Mouse (Mus musculus) MEL (cell line): Measurements from ENCODE around the gene Olfr1012. TPM values are rescaled to one million over a fixed set of nuclear protein-coding genes. Genes with fewer than 3 reads are reported as not detected.
"Not testable (repeated sequence)": the region's sequence is repeated elsewhere in the genome, so short reads cannot be mapped to it uniquely, and the experiment has no call there.

ENCODE experiments used
- DNase-seq: peaks from one replicate; pipeline ENCODE4 v3.0.0; 2011; ENCODE audit warnings: low read depth, low spot score
- H3K27ac ChIP-seq: 2 replicates; pipeline ENCODE4 v1.5.1; 2012; ENCODE audit warnings: low read depth, mild to moderate bottlenecking, control low read depth, low read length, moderate library complexity; ENCODE audit not compliant: control insufficient read depth
- H3K27me3 ChIP-seq, 2 experiments: fragments of 150-350 bp in 1 of 2; sonication (generic) in 1 of 2; 2 replicates each; pipeline ENCODE4 v1.6.1; 2012; ENCODE audit warnings: low read length in 2 of 2, mild to moderate bottlenecking in 2 of 2, improper control_type of control experiment in 1 of 2, moderate library complexity in 1 of 2; ENCODE audit not compliant: insufficient read depth in 2 of 2, control insufficient read depth in 1 of 2
- H3K36me3 ChIP-seq, 2 experiments: 2 replicates each; pipeline ENCODE4 v1.6.1; 2012 to 2014; ENCODE audit warnings: low read length in 2 of 2, improper control_type of control experiment in 1 of 2, inconsistent platforms in 1 of 2, mild to moderate bottlenecking in 1 of 2; ENCODE audit not compliant: insufficient read depth in 2 of 2, control insufficient read depth in 1 of 2
- H3K4me1 ChIP-seq, 2 experiments: fragments of 150-350 bp in 1 of 2; sonication (generic) in 1 of 2; 2 replicates each; pipeline ENCODE4 v1.6.1; 2012; ENCODE audit warnings: low read length in 2 of 2, improper control_type of control experiment in 1 of 2, mild to moderate bottlenecking in 1 of 2; ENCODE audit not compliant: insufficient read depth in 2 of 2, control insufficient read depth in 1 of 2
- H3K4me3 ChIP-seq, 2 experiments: fragments of 150-350 bp in 1 of 2; sonication (generic) in 1 of 2; 2 replicates each; pipeline ENCODE4 v1.5.1; 2012; ENCODE audit warnings: low read depth in 2 of 2, low read length in 2 of 2, mild to moderate bottlenecking in 2 of 2, moderate library complexity in 2 of 2, control low read depth in 1 of 2, improper control_type of control experiment in 1 of 2; ENCODE audit not compliant: control insufficient read depth in 1 of 2, insufficient read depth in 1 of 2
- H3K79me2 ChIP-seq: 2 replicates; pipeline ENCODE4 v1.6.1; 2012; ENCODE audit warnings: mild to moderate bottlenecking, low read length, moderate library complexity; ENCODE audit not compliant: control insufficient read depth, poor library complexity, insufficient read depth
- H3K9ac ChIP-seq: 2 replicates; pipeline ENCODE4 v1.6.1; 2012; ENCODE audit warnings: low read depth, mild to moderate bottlenecking, control low read depth, low read length, moderate library complexity; ENCODE audit not compliant: control insufficient read depth, poor library complexity, severe bottlenecking
- H3K9me3 ChIP-seq: fragments of 150-350 bp; sonication (generic); replicated peaks from 2 replicates; pipeline ENCODE4 v1.6.1; 2012; ENCODE audit warnings: mild to moderate bottlenecking, low read length, improper control_type of control experiment, moderate library complexity; ENCODE audit not compliant: insufficient read depth
- BHLHE40 ChIP-seq: IDR thresholded peaks from 2 replicates; pipeline ENCODE4 v1.6.1; 2012; ENCODE audit warnings: low read depth, mild to moderate bottlenecking, inconsistent platforms, low read length, improper control_type of control experiment, borderline replicate concordance
- CHD1 ChIP-seq: IDR thresholded peaks from 2 replicates; pipeline ENCODE4 v1.6.1; 2012; ENCODE audit warnings: low read depth, mild to moderate bottlenecking, inconsistent platforms, low read length, improper control_type of control experiment
- E2F4 ChIP-seq: IDR thresholded peaks from 2 replicates; pipeline ENCODE4 v1.6.1; 2011; ENCODE audit warnings: low read depth, low read length, improper control_type of control experiment, borderline replicate concordance
- ELF1 ChIP-seq: IDR thresholded peaks from 2 replicates; pipeline ENCODE4 v1.6.1; 2014; ENCODE audit warnings: low read depth, mild to moderate bottlenecking, inconsistent platforms, low read length, improper control_type of control experiment, moderate library complexity
- HCFC1 ChIP-seq: IDR thresholded peaks from 2 replicates; pipeline ENCODE4 v1.6.1; 2012; ENCODE audit warnings: low read depth, mild to moderate bottlenecking, inconsistent platforms, low read length, improper control_type of control experiment, moderate library complexity
- KAT2A ChIP-seq: conservative IDR thresholded peaks from 2 replicates; pipeline ENCODE4 v1.6.1; 2012; ENCODE audit warnings: low read depth, low read length, improper control_type of control experiment, inconsistent platforms
- MAFK ChIP-seq: IDR thresholded peaks from 2 replicates; pipeline ENCODE4 v1.6.1; 2011; ENCODE audit warnings: low read depth, mild to moderate bottlenecking, low read length, improper control_type of control experiment, borderline replicate concordance
- MAZ ChIP-seq: IDR thresholded peaks from 2 replicates; pipeline ENCODE4 v1.6.1; 2012; ENCODE audit warnings: low read depth, mild to moderate bottlenecking, inconsistent platforms, low read length, improper control_type of control experiment
- MEF2A ChIP-seq: IDR thresholded peaks from 2 replicates; pipeline ENCODE4 v1.6.1; 2014; ENCODE audit warnings: low read depth, mild to moderate bottlenecking, inconsistent platforms, low read length, improper control_type of control experiment; ENCODE audit not compliant: poor library complexity, insufficient replicate concordance, severe bottlenecking; ENCODE audit errors: extremely low read depth
- MXI1 ChIP-seq: IDR thresholded peaks from 2 replicates; pipeline ENCODE4 v1.6.1; 2011; ENCODE audit warnings: mild to moderate bottlenecking, low read depth, low read length, improper control_type of control experiment
- MYB ChIP-seq: IDR thresholded peaks from 2 replicates; pipeline ENCODE4 v1.6.1; 2011; ENCODE audit warnings: mild to moderate bottlenecking, low read depth, low read length, improper control_type of control experiment
- MYC ChIP-seq: IDR thresholded peaks from 2 replicates; pipeline ENCODE4 v1.6.1; 2011; ENCODE audit warnings: low read depth, mild to moderate bottlenecking, low read length, improper control_type of control experiment, moderate library complexity
- NELFE ChIP-seq: IDR thresholded peaks from 2 replicates; pipeline ENCODE4 v1.6.1; 2011; ENCODE audit warnings: low read depth, low read length, improper control_type of control experiment
- NRF1 ChIP-seq: IDR thresholded peaks from 2 replicates; pipeline ENCODE4 v1.6.1; 2014; ENCODE audit warnings: low read depth, mild to moderate bottlenecking, inconsistent platforms, low read length, improper control_type of control experiment, moderate library complexity; ENCODE audit not compliant: poor library complexity, insufficient read depth, severe bottlenecking
- POLR2A ChIP-seq, 2 experiments: IDR thresholded peaks; 2 replicates each; pipeline ENCODE4 v1.6.1; 2011 to 2012; ENCODE audit warnings: low read length in 2 of 2, mild to moderate bottlenecking in 2 of 2, control low read depth in 1 of 2, improper control_type of control experiment in 1 of 2, low read depth in 1 of 2, moderate library complexity in 1 of 2; ENCODE audit not compliant: control insufficient read depth in 1 of 2, insufficient read depth in 1 of 2, poor library complexity in 1 of 2
- POLR2AphosphoS5 ChIP-seq: IDR thresholded peaks from 2 replicates; pipeline ENCODE4 v1.6.1; 2012; ENCODE audit warnings: low read depth, borderline replicate concordance, mild to moderate bottlenecking, inconsistent platforms, low read length, moderate library complexity, mixed read lengths
- RCOR1 ChIP-seq: IDR thresholded peaks from 2 replicates; pipeline ENCODE4 v1.6.1; 2012; ENCODE audit warnings: low read depth, mild to moderate bottlenecking, inconsistent platforms, low read length, improper control_type of control experiment
- TBP ChIP-seq: IDR thresholded peaks from 2 replicates; pipeline ENCODE4 v1.8.0; 2011; ENCODE audit warnings: low read depth, low read length, improper control_type of control experiment
- TCF12 ChIP-seq: IDR thresholded peaks from 2 replicates; pipeline ENCODE4 v1.6.1; 2014; ENCODE audit warnings: low read depth, mild to moderate bottlenecking, inconsistent platforms, low read length, improper control_type of control experiment, moderate library complexity
- UBTF ChIP-seq: IDR thresholded peaks from 2 replicates; pipeline ENCODE4 v1.6.1; 2012; ENCODE audit warnings: low read depth, mild to moderate bottlenecking, inconsistent platforms, low read length, improper control_type of control experiment, moderate library complexity, borderline replicate concordance; ENCODE audit not compliant: insufficient read depth
- USF1 ChIP-seq: IDR thresholded peaks from 2 replicates; pipeline ENCODE4 v1.6.1; 2014; ENCODE audit warnings: low read depth, mild to moderate bottlenecking, inconsistent platforms, low read length, improper control_type of control experiment, moderate library complexity
- USF2 ChIP-seq, 2 experiments: IDR thresholded peaks; 2 replicates each; pipeline ENCODE4 v1.6.1; 2011 to 2012; ENCODE audit warnings: improper control_type of control experiment in 2 of 2, low read length in 2 of 2, borderline replicate concordance in 1 of 2, inconsistent platforms in 1 of 2, low read depth in 1 of 2, mild to moderate bottlenecking in 1 of 2; ENCODE audit not compliant: insufficient read depth in 1 of 2
- ZC3H11A ChIP-seq: IDR thresholded peaks from 2 replicates; pipeline ENCODE4 v1.6.1; 2012; ENCODE audit warnings: low read depth, mild to moderate bottlenecking, inconsistent platforms, low read length, improper control_type of control experiment
- ZMIZ1 ChIP-seq: IDR thresholded peaks from 2 replicates; pipeline ENCODE4 v1.6.1; 2012; ENCODE audit warnings: low read depth, mild to moderate bottlenecking, inconsistent platforms, low read length, improper control_type of control experiment, moderate library complexity
- polyA plus RNA-seq, 2 experiments: library from polyadenylated mRNA; stranded (reverse) in 1 of 2; unstranded in 1 of 2; fragments of >175 nt in 1 of 2; fragments of >200 nt in 1 of 2; gene quantifications; 2 replicates each; pipeline versions ENCODE4 v1.2.1 to v1.2.4; 2012; ENCODE audit warnings: low replicate concordance in 2 of 2, low read depth in 1 of 2; ENCODE audit not compliant: insufficient read length in 2 of 2, insufficient read depth in 1 of 2, missing spikeins in 1 of 2
- total RNA-seq: library from RNA; depleted of rRNA; stranded (reverse); fragments of 300-350 nt; gene quantifications from 2 replicates; pipeline ENCODE4 v1.2.3, GENCODE M21; 2012

The Olfr1012 gene
- total and polyA plus RNA-seq, 3 experiments = not detected

DNA sequence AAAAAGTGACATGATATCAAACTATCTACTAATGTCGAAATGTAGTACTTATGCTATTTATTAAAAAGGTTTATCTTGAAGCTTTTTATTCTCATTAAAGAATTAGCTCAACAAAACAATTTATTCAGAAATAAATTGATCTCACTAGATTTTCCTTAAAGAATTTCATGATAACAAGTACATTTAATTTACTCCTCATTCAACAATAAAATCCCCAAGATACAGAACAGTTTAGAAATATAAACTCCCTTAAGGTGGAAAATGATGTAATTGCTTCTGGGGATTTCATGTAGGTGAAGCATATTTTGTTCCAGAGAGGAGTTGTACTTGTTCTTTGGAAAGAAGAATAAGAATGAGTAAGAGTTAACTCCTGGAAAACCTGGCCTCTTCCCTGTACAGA, 47.4 kb downstream of the Olfr1012 start, which contains the start of gene Olfr1009:
TSS of gene Olfr1009 (plus strand) at position 301 of the 400 bp plus-strand sequence.
- no peaks in the 10 kb centered on the region for H3K9me3 ChIP-seq
- no peaks in the 10 kb centered on the region for H3K27me3 ChIP-seq
- no peaks in the 10 kb centered on the region for H3K79me2 ChIP-seq
- no peak for TF ChIP-seq MAFK
- no peak for TF ChIP-seq UBTF
- no peak for TF ChIP-seq TBP
- no peak for TF ChIP-seq NRF1
- no peak for TF ChIP-seq POLR2A (IDR thresholded peaks at IDR 0.05; ENCODE audit: control insufficient read depth in 1 of 2, insufficient read depth in 1 of 2, low read depth in 1 of 2, low read length in 2 of 2, poor library complexity in 1 of 2)
- TF ChIP-seq MXI1 = no peak
- no peak for TF ChIP-seq ZC3H11A
- no peak for TF ChIP-seq NELFE
- no peak for TF ChIP-seq ELF1
- no peak for TF ChIP-seq E2F4
- TF ChIP-seq KAT2A = no peak
- no peak for TF ChIP-seq CHD1
- H3K4me3 ChIP-seq = no peak within 1 kb of the TSS
- no peaks in the 10 kb centered on the region for H3K36me3 ChIP-seq
- DNase-seq = no peak
- no peak within 1 kb of the TSS for H3K27ac ChIP-seq
- no peaks in the 10 kb centered on the region for H3K4me1 ChIP-seq
- no peak within 1 kb of the TSS for H3K9ac ChIP-seq

DNA sequence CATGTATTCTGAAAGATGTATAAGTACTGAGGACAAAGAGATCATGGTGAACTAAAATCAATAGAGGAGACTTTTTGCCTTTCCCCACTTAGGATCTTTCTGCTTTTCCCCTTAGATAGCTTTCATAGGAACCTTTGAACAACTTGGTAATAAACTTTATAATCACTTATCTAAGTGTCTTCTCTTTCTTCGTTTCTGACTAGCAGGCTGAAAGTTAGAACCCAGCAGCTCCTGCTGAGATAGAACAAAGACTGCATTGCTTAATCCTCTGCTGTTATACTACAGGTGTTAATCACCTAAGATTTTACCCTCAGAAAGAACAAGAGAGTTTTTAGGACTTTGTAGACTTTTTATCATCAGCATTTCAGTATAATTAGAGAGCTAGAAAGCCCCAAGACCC, 51.4 kb downstream of the Olfr1012 start:
- no peak overlapping the region for H3K27ac ChIP-seq
- no peaks in the 10 kb centered on the region for H3K79me2 ChIP-seq
- no peak for DNase-seq
- H3K4me3 ChIP-seq = no peak overlapping the region
- H3K27me3 ChIP-seq = no peaks in the 10 kb centered on the region
- TF ChIP-seq POLR2AphosphoS5 = no peak
- no peak for TF ChIP-seq KAT2A
- no peak for TF ChIP-seq RCOR1
- TF ChIP-seq MAFK = no peak
- no peak for TF ChIP-seq MXI1
- TF ChIP-seq NRF1 = no peak
- no peak for TF ChIP-seq MEF2A
- no peak for TF ChIP-seq MAZ
- TF ChIP-seq ZMIZ1 = no peak
- TF ChIP-seq ELF1 = no peak
- TF ChIP-seq MYC = no peak
- no peak for TF ChIP-seq HCFC1
- no peak for TF ChIP-seq USF1
- TF ChIP-seq TCF12 = no peak
- no peak for TF ChIP-seq MYB
- TF ChIP-seq USF2 (IDR thresholded peaks at IDR 0.05; ENCODE audit: borderline replicate concordance in 1 of 2, insufficient read depth in 1 of 2, low read depth in 1 of 2, low read length in 2 of 2) = no peak
- no peak for TF ChIP-seq NELFE
- TF ChIP-seq BHLHE40 = no peak
- TF ChIP-seq UBTF = no peak
- H3K4me1 ChIP-seq = no peaks in the 10 kb centered on the region
- no peaks in the 10 kb centered on the region for H3K36me3 ChIP-seq
- no peaks in the 10 kb centered on the region for H3K9me3 ChIP-seq
- no peak overlapping the region for H3K9ac ChIP-seq

DNA sequence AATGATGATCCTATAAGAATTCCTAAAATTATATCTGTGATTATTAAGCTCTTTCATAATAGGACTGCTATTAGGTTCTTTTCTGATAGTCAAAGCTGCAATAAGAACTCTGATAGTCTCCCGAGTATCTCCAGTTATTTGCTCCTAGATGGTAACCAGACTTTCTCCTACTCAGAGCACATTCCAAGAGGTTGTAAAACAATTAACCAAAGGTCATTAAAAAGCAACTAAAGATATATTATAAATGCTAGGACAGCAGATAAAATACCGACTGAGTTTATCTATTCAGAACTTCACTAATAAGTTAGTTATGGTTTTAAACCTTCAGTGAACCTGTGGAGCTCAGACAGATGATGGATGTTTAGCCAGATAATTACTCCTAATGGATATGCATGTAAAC, 51.9 kb downstream of the Olfr1012 start:
- not testable (repeated sequence) for H3K27ac ChIP-seq, H3K36me3 ChIP-seq, H3K4me3 ChIP-seq, H3K9ac ChIP-seq, H3K79me2 ChIP-seq, DNase-seq, H3K4me1 ChIP-seq, H3K27me3 ChIP-seq, H3K9me3 ChIP-seq
